Mouse (Mus musculus) lung, adult 2 months (tissue): ENCODE results near the gene Hoxd8.

Source experiments
- CTCF ChIP-seq: fragments of 200-500 bp; IDR thresholded peaks from 2 replicates; pipeline ENCODE4 v1.5.1; 2011; ENCODE audit warnings: mild to moderate bottlenecking, low read length, control low read depth; ENCODE audit not compliant: insufficient read depth
- POLR2A ChIP-seq: fragments of 200-500 bp; IDR thresholded peaks from 2 replicates; pipeline ENCODE4 v1.6.1; 2011; ENCODE audit warnings: low read depth, mild to moderate bottlenecking, control low read depth, low read length, borderline replicate concordance; ENCODE audit errors: extremely low read depth

DNA sequence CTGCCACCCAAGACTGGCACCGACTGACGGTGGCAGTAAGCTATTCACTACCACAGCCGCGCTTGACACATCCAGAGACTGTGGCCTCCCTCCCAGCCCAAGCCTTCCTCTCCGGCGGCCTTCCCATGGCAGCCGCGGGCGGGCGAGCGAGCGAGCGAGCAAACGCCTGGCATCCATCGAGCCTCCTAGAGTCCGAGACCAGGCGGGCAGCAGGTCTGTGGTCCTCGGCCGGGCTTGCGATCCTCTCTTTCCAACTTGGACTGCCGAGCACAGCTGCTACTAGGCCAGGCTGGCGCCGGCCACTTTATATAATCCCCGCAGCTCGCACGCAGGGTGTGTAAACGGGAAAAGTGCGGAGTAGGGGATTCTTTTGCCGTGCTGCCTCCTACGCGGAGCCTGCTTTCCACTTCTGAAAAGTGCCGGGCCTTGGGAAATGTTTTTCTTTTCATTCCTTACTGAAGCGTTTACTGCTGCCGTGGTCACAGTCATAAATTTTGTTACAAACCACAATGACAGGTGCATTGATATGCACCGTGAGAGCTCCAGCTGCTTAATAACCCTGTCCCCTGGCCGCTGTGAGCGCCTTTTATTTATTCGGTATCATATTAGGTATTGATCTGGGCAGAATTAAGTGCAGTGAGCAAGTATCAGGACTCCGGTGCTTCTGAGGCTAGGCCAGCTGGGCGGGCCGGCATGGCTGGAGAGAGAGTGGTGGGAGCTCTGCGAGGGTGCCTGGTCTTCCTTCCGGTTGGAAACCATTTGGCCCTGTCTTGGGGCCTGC, 36.1 kb downstream of the Hoxd8 start:
- TF ChIP-seq CTCF (no peak), POLR2A (no peak)
